Mouse (Mus musculus): ENCODE data around the gene Meox2. TPM values are rescaled to one million over a fixed set of nuclear protein-coding genes. Genes with fewer than 3 reads are reported as not detected.

Gene Meox2
- polyA plus RNA-seq, 1 experiment = not detected

- H3K4me1 ChIP-seq (ENCODE audit: control insufficient read depth, insufficient read depth, low read length) = no peaks in the 10 kb centered on the region
- no peak overlapping the region for H3K27ac ChIP-seq (ENCODE audit: insufficient read depth, low read depth, low read length)
- TF ChIP-seq POLR2A (IDR thresholded peaks at IDR 0.05; ENCODE audit: borderline replicate concordance, low read depth, low read length) (no peak), CTCF (IDR thresholded peaks at IDR 0.05; ENCODE audit: low read depth, low read length) (no peak)
- no peak overlapping the region for H3K4me3 ChIP-seq (ENCODE audit: insufficient read depth, low read length)
These were observed 10.9 kb downstream of the Meox2 start for GRCm38 (mm10) chr12:37119246-37119645.

- no peak overlapping the region for H3K4me3 ChIP-seq (ENCODE audit: insufficient read depth, low read length)
- H3K27ac ChIP-seq (ENCODE audit: insufficient read depth, low read depth, low read length) = no peak overlapping the region
- TF ChIP-seq CTCF (IDR thresholded peaks at IDR 0.05; ENCODE audit: low read depth, low read length) = no peak
- TF ChIP-seq POLR2A (IDR thresholded peaks at IDR 0.05; ENCODE audit: borderline replicate concordance, low read depth, low read length) = no peak
- H3K4me1 ChIP-seq (ENCODE audit: control insufficient read depth, insufficient read depth, low read length) = no peaks in the 10 kb centered on the region
These were observed 15.4 kb downstream of the Meox2 start for GRCm38 (mm10) chr12:37123763-37124162.

GRCm38 (mm10) chr12:37142080-37142703, 33.9 kb downstream of the Meox2 start:
- Histone ChIP-seq H3K4me1 (ENCODE audit: control insufficient read depth, insufficient read depth, low read length) (no peaks in the 10 kb centered on the region), H3K27ac (ENCODE audit: insufficient read depth, low read depth, low read length) (no peak overlapping the region), H3K4me3 (ENCODE audit: insufficient read depth, low read length) (no peak overlapping the region)
- TF ChIP-seq POLR2A (IDR thresholded peaks at IDR 0.05; ENCODE audit: borderline replicate concordance, low read depth, low read length) = no peak
- TF ChIP-seq CTCF (IDR thresholded peaks at IDR 0.05; ENCODE audit: low read depth, low read length) = no peak

- H3K27ac ChIP-seq (ENCODE audit: insufficient read depth, low read depth, low read length) = no peak overlapping the region
- no peak overlapping the region for H3K4me3 ChIP-seq (ENCODE audit: insufficient read depth, low read length)
- no peaks in the 10 kb centered on the region for H3K4me1 ChIP-seq (ENCODE audit: control insufficient read depth, insufficient read depth, low read length)
- no peak for TF ChIP-seq CTCF (IDR thresholded peaks at IDR 0.05; ENCODE audit: low read depth, low read length)
- no peak for TF ChIP-seq POLR2A (IDR thresholded peaks at IDR 0.05; ENCODE audit: borderline replicate concordance, low read depth, low read length)
These were observed 35.5 kb downstream of the Meox2 start for GRCm38 (mm10) chr12:37143879-37144278.

- TF ChIP-seq CTCF (IDR thresholded peaks at IDR 0.05; ENCODE audit: low read depth, low read length) (no peak), POLR2A (IDR thresholded peaks at IDR 0.05; ENCODE audit: borderline replicate concordance, low read depth, low read length) (no peak)
- no peak overlapping the region for H3K4me3 ChIP-seq (ENCODE audit: insufficient read depth, low read length)
- no peaks in the 10 kb centered on the region for H3K4me1 ChIP-seq (ENCODE audit: control insufficient read depth, insufficient read depth, low read length)
- no peak overlapping the region for H3K27ac ChIP-seq (ENCODE audit: insufficient read depth, low read depth, low read length)
These were observed 59.4 kb downstream of the Meox2 start for GRCm38 (mm10) chr12:37167742-37168141.

- TF ChIP-seq CTCF (IDR thresholded peaks at IDR 0.05; ENCODE audit: low read depth, low read length) = no peak
- H3K27ac ChIP-seq (ENCODE audit: insufficient read depth, low read depth, low read length) = no peak overlapping the region
- H3K4me3 ChIP-seq (ENCODE audit: insufficient read depth, low read length) = no peak overlapping the region
- no peaks in the 10 kb centered on the region for H3K4me1 ChIP-seq (ENCODE audit: control insufficient read depth, insufficient read depth, low read length)
These were observed 65.0 kb downstream of the Meox2 start for GRCm38 (mm10) chr12:37173324-37173723.

GRCm38 (mm10) chr12:37183689-37184088, 75.3 kb downstream of the Meox2 start:
- TF ChIP-seq POLR2A (IDR thresholded peaks at IDR 0.05; ENCODE audit: borderline replicate concordance, low read depth, low read length) (no peak), CTCF (IDR thresholded peaks at IDR 0.05; ENCODE audit: low read depth, low read length) (no peak)
- no peak overlapping the region for H3K4me3 ChIP-seq (ENCODE audit: insufficient read depth, low read length)
- H3K27ac ChIP-seq (ENCODE audit: insufficient read depth, low read depth, low read length) = no peak overlapping the region
- H3K4me1 ChIP-seq (ENCODE audit: control insufficient read depth, insufficient read depth, low read length) = no peaks in the 10 kb centered on the region

- TF ChIP-seq POLR2A (IDR thresholded peaks at IDR 0.05; ENCODE audit: borderline replicate concordance, low read depth, low read length) (no peak), CTCF (IDR thresholded peaks at IDR 0.05; ENCODE audit: low read depth, low read length) (no peak)
- no peaks in the 10 kb centered on the region for H3K4me1 ChIP-seq (ENCODE audit: control insufficient read depth, insufficient read depth, low read length)
- no peak overlapping the region for H3K27ac ChIP-seq (ENCODE audit: insufficient read depth, low read depth, low read length)
These were observed 80.7 kb downstream of the Meox2 start for GRCm38 (mm10) chr12:37188940-37189488.

More at GRCm38 (mm10) chr12:37188940-37189488, 80.7 kb downstream of the Meox2 start:
- no peak overlapping the region for H3K4me3 ChIP-seq (ENCODE audit: insufficient read depth, low read length)

Other genes starting within 250 kb of the Meox2 start
- 4.8 and 7.2 TPM in 2 replicates for gene Agmo, start 133.1 kb downstream of the Meox2 start, polyA plus RNA-seq (2012; ENCODE audit: insufficient read depth, insufficient read length, missing spikeins)